Mouse (Mus musculus) heart, adult 8-10 months (tissue): ENCODE results near the gene Faap100. TPM values are rescaled to one million over a fixed set of nuclear protein-coding genes. Genes with fewer than 3 reads are reported as not detected.
"Not testable (repeated sequence)": the region's sequence is repeated elsewhere in the genome, so short reads cannot be mapped to it uniquely, and the experiment has no call there.

Source experiments
- DNase-seq: peaks from one replicate; pipeline ENCODE4 v3.0.0; 2022; ENCODE audit warnings: low spot score
- total RNA-seq, 4 experiments: library from RNA; stranded (reverse); gene quantifications; 2 replicates each; pipeline ENCODE4 v1.2.4; 2022

Gene Faap100
- total RNA-seq, 4 experiments from 2014 or later = 12.1 to 18.3 (median 13.6) TPM

DNA sequence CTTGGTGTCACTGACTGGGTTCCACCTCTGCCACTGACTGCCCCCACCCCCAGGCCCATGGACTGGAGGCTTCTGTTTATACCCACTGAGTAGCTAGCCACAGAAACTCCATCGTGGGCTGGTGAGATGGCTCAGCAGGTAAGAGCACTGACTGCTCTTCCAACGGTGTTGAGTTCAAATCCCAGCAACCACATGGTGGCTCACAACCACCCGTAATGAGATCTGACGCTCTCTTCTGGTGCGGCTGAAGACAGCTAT lies 26.5 kb downstream of the Faap100 start:
- DNase-seq = not testable (repeated sequence)

DNA sequence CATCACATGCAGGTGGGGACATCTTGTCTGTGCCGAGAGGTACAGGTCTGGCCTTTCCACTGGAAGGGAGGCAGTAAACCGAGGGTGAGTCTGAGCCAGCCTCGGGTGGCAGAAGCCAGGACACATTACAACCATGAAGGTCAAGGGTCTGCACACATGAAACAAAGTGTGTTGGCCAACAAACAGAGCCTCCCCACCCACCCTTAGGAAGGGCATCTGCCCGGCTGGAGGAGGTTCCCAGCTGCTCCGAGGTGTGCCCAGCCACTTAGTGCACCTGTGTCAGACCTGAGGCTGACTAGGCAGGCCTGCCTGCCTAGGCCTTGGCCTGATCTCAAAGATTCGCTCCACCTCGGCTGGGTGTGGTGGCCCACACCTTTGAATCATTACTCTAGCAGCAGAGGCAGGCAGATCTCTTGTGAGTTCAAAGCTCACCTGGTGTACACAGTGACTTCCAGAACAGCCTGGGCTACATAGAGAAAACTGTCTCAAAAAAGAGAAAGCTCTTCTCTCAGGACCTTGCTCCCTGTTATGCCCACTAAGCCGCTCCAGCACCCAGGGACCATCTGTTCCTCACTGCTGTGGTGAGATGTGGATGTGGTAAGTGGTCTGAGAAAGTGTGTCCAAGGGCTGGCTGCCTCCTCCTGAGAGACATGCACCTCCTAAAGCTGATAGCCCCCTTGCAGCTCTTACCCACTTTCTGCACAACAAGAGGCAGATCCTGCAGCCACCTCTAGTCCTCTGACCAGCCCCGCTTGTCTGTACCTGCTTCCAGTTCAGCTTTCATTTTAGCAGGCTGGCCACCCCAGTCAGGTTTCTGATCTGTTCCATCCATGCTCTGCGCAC lies 27.1 kb downstream of the Faap100 start:
- no peak for DNase-seq

DNA sequence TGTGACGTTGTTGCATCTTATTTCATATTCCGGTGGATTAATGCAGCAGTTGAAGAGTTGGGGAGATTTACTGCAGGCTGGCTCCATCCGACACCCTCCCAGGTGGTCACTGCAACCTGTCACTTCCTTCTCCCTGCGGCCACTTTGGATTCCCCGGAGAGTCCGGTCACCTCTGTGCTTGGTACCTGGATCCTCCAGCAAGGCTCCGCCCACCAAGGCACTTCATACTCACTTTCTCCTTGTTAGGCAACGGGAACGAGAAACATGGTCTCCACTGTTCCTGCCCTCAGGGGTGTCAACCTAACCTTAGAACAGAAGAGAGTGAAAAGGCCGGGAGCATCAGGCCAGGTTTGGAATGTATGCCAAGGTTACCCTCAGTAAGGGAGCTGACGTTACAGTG lies 27.9 kb downstream of the Faap100 start:
- no peak for DNase-seq

DNA sequence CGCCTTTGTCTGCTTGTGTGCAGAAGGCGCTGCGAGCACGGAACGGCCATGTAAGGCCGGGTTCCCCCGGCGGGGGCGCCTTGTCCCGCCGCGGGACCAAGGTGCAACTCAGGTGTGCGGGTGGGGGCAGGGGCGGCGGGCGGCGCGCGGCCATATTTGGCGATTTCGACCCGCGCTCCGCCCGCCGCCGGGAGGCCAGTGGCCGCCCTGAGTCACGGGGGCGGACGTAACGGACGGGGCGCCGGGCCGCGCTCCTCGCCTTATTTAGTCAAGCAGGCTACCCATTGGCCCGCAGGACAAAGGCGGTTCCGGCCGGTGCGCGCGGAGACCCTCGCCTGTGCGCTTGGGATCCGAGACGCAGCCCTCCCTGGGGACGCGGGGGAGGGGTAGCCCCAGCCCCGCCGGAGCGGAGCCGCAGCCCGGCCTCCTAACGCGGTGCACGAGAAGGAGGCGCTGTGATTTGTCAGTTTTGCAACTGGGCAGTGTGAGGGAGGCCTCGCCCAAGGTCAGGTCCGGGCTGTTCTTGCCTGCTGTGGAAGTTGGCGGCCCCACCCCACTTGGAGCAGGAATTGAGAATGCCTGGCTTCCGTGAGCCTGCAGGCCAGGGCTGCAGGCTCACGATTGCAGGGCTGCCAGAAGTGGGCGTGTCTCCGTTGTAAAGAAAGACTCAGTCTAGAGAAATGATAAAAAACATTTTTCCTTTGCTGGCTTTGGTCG lies 28.4 kb downstream of the Faap100 start:
- peak; percentile 96 for DNase-seq

DNA sequence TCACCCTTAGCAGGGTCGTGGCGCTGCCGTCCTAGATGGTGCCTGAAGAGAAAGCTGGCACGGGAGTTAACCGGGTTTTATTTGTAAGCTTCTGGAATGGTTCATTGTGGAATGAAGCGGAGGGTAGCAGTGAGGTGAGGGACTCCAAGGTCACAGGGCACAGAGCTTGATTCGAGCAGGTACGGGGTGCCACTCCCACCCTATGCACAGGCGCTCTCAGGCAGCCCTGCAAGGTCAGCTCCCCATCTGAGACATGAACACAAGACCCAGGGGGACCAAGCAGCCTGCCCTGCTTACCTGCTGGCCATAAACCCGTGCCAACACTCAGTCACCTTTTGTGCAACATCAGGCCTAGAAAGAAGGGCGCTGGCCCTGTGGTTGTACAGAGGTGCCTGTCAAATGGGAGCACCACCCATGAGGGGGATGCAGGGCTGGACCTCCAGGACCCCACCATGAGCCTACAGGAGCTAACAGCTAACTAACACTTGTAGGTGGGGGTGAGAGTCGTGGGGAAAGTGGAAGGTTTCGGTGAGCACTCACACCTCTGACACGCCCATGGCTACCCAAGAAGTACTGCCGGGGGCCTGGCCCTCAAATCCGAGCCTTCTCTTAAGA lies 29.1 kb downstream of the Faap100 start:
- peak; percentile 65 for DNase-seq

DNA sequence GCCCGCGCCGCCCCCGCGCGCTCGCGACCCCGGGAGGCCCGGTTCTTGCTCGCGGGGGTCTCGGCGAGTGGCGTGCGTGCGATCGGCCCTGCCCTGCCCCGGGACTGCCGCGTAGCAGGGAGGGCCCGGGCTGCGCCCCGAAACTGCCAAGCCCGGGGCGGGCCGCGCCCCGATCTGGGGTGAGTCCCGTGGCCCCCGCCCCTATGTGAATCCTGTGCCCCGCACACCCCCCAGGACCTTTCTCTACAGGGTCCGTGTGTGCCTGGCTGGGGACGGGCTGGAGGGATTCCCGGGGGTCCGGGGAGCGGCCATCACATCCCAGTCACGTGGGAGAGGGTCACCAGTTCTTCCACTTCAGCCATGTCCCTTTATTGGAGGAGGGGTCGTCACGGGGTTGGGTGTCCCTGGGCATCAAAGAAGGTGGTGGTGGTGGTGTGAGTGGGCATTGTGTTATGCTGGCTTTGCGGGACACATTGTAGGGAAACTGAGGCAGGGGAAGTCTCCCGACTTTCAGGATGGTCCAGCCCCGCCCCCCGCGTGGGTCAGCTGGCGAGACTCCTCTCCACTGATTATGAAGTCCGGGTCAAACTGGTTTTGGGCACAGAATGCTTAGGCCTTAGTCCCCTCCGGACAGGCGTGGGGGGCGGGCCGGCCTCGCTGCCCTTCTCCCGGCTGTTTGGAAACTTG lies 29.7 kb downstream of the Faap100 start:
- DNase-seq = peak; percentile 78

DNA sequence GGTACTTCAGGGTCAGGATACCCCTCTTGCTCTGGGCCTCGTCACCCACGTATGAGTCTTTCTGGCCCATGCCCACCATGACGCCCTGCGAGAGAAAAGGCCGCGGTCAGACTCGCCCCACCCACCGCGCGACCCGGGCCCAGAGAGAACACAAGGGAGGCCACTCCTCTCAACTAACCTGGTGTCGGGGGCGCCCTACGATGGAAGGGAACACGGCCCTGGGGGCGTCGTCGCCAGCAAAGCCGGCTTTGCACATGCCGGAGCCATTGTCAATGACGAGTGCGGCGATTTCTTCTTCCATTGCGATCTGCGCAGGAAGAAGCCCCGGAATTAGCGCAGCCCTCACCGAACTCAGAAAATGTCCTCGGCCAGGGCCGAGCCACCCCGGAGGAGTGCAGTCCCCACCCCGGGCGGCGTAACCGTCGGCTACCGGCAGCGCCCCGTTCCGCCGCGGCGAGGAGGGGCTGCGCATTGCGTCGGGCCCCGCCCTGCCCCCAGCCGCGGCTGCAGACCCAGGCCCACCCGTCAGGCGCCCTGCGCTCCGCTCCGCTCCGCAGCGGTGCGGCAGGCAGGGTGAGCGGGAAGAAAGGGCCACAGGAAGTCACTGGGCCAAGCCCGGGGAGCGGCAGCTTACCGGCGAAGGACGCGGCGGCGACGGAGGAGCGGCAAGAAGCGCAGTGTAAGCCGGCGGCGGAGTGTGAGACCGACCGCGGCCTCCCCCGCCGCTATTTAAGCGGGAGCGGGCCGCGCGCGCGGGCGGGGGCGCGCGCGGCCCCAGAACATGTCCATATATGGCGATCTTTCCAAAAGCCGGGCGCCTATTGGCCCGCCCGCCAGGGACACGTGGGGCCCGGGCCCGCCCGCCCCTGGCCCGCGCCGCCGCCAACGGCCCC lies 30.5 kb downstream of the Faap100 start, which contains the start of gene Actg1:
TSS of gene Actg1 (minus strand) at position 752 of the 893 bp plus-strand sequence.
- DNase-seq = peak; percentile 85

DNA sequence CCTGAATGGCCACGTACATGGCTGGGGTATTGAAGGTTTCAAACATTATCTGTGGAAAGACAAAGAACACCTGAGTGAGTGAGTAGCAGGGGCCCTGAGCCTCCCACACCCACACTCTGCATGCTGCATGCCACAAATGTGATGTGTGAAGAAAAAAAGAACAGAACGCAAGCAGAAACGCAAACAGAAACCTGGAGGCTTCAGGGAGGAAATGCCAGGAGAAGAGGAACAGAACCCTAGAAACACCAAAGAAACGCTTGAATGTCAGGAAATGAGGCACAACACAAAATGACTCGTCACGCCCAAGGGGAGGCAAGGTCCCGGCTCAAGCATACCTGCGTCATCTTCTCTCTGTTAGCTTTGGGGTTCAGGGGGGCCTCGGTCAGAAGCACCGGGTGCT lies 31.3 kb downstream of the Faap100 start:
- no peak for DNase-seq

DNA sequence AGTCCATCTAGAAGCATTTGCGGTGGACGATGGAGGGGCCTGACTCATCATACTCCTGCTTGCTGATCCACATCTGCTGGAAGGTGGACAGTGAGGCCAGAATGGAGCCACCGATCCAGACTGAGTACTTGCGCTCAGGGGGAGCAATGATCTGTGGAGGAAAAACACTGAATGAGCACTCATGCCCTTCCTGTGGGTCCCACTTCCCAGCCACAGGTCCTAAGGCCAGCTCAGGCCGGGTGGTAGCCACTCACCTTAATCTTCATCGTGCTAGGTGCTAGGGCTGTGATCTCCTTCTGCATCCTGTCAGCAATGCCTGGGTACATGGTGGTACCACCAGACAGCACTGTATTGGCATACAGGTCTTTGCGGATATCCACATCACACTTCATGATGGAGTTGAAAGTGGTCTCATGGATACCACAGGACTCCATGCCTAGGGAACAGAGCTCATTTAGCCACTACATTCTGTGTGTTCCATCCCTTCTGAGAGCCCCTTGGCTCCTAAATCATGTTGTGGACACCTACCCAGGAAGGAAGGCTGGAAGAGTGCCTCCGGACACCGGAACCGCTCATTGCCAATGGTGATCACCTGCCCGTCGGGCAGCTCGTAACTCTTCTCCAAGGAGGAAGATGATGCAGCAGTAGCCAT lies 32.1 kb downstream of the Faap100 start:
- DNase-seq = not testable (repeated sequence)

DNA sequence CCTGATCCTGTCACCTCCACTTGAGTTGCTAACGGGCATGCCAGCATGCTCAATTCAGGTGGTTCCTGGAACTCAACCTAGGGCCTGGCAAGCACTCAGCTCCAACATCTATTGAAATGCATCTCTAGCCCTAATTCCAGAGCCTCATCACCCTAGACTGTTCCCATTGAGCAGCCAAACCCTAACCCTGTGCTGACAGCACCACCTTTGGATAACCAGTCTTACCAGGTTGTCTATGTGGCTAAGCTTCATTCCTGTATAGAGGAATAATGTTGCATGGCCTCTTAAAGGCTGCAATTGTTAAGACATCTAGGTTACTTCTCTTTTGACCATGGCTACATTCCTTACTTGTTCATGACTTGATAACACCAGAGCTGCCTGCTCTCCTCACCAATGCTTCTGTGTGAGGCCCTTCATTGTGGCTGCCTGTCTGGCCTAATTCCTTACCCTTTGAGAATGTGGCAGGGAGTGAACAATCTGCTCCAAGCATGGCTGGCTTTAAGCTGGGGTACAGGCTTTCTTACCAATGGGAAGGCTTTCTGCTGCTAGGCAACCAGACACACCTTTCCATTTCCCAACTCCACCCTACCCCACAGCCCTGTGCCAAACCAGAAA lies 33.4 kb downstream of the Faap100 start:
- DNase-seq = no peak

DNA sequence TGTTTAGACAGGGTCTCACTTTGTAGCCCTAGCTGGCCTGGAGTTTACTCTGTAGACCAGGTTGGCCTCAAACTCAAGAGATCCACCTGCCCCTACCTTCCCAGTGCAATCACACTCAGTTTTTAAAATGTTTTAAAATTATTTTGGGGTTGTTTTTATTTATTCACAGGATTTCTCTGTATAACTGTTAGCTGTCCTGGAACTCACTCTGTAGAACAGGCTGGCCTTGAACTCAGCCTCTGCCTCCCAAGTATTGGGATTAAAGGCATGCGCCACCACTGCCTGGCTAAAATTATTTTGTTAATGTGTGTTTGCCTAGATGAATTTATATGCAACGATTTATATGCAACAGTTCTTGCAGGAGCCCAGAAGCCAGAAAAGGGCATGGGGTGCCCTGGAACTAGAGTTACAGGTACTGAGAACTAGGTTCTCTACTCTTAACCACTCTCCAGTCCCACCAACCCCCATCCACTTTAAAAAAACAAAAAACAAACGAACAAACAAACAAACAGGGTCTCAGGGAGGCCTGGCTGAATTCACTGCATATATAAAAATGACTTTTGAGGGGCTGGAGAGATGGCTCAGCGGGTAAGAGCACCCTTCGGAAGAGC lies 34.1 kb downstream of the Faap100 start:
- no peak for DNase-seq

DNA sequence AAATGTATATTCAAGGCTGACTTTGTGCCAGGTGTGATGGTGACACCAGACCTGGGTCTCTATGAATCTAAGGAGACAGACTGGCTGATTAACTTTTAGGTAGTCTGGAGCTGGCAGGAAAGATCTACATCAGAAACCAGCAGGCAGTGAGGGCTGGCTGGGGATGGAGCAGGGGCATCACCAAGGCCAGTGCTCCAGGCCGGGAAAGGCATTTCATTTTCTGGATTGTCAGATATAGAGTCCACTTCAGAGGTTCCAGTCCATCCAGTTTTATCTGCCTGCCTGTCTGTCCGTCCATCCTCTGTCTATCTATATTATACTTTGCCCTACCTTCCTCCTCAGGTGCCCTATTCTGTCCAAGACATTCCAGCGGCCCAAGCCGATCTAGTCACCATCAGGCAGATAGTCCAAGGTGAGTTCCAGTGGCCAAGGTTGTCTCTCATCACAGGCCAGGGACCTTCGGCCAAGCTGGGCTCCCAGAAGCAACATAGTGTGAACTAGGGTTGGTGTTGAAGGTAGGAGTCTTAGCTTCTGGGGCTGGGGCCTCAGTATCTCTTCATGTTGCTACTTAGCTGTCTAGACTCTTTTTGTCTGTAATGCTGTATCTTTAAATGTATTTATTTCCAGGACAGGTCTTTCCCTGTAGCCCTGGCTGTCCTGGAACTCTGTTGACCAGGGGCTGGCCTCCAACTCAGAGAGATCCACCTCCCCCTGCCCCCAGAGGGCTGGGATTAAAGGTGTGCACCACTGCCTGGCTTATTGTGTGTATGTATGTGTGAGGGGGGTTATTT lies 34.9 kb downstream of the Faap100 start:
- no peak for DNase-seq

DNA sequence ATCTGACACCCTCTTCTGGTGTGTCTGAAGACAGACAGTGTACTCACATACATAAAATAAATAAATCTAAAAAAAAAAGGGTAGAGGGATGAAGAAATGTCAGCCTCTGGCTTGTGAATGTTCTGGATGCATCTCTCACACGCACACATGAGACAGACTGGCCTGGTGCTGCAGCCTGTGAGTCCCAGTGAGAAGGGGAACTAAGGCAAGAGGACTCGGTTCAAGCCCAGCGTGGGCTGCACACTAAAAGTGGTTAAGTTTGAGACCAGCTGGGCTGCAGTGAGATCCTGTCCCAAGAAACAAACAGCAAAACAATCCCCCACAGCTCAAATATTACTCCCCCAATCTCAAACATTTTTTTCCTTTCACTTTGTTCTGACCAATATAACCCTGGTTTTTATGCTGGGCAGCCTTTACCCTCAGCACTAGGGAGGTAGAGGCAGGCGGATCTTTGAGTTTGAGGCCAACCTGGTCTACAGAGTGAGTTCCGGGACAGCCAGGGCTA lies 35.9 kb downstream of the Faap100 start:
- no peak for DNase-seq

DNA sequence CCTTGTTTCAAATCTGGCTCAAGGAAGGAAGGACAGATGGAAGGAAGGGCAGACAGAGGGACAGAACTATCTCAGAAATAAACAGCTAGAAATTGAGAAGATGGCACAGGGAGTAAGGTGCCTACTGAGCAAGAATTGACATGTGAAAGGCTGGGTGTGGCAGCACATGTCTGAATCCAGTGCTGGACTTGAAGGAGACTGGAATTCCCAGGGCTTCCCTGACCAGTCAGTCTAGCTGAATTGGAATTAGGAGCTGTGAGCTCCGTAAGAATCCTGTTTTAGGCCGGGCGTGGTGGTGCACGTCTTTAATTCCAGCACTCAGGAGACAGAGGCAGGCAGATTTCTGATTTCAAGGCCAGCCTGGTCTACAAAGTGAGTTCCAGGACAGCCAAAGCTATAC lies 36.9 kb downstream of the Faap100 start:
- DNase-seq = no peak

DNA sequence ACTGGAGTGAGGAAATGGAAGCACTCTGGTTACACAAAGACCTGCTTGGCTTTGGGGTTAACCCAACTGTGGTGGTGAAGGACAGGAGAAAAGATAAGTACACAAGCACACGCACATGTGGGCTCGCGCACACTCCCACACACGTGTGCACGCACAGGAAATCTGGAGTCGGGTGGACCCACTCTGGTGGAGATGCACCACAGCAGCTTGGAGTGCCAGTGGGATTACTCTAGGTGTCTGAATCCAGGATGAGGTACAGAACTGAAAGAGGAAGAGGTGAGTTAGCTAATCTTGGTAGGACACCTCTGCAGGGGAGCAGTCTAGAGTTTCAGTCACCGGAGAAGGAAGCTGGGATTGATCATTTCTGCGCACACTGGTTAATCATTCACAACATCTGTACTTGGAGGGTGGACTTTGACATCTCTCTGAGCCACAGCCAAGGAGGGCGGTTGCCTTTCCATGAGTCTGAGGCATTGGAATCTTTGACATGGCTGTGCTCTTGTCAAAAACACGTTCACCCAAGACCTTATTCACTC lies 38.5 kb downstream of the Faap100 start:
- no peak for DNase-seq

DNA sequence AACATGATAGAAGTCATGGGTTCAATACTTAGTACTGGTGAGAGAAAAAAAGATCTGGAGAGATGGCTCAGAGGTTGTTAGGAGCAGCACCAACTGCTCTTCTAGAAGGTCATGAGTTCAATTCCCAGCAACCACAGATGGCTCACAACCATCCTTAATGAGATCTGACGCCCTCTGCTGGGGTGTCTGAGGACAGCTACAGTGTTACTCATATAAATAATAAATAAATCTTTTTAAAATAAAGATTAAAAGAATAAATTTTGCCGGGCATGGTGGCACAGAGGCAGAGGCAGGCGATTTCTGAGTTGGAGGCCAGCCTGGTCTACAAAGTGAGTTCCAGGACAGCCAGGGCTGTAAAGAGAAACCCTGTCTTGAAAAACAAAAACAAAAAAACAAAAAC lies 39.8 kb downstream of the Faap100 start:
- no peak for DNase-seq

DNA sequence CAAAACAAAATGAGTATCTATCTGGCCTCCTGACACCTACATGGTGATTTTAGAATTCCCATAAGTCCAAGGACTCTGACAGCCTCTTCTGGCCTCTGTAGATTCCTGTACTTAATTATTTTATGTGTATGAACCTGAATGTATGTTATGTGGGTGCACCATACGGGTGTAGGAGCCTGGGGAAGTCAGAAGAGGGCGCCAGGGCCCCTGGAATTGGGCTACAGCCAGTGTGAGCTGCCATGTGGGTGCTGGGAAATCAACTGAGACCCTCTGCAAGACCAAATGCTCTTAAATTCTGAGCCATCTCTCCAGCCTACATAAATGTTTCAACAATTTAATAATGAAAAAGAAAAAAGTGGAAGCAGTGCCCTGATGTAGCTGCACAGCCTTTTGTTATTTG lies 41.1 kb downstream of the Faap100 start:
- DNase-seq = no peak

DNA sequence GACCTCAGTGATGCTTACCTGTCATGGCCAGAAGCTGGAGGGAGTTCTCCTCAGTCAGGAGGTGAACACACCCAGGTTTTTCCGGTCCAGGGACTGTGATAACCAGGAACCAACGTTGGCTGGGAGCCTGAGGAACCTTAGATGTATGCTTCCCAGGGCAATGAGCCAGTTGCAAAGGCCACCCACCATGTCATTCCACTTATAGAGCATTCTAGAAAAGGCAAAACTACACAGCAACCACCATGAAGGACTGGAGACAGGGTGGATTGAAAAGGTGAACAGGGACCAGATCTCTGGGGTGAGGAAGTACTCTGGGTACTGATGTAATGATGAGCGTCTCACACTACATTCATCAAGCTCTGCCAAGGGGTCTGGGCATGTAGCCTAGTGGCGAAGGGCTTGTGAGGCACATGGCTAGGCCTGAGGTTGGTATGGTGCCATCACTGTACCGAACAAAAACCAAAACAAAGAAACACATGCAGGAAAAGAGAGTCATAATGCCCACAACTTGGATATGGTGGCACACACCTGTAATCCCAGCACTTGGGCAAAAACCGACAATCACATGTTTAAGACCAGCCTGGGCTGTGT lies 43.0 kb downstream of the Faap100 start:
- no peak for DNase-seq
